Mouse (Mus musculus): ENCODE measurements at regions not wholly inside any gene's neighbourhood (a gene's known extent, or its start where the extent isn't known, plus 50 kb on each side); places are given as distances from the start of the nearest gene placed in this dataset.

- H3K4me3 ChIP-seq (replicated peaks; ENCODE audit: low read depth, low read length), result no peak overlapping the region
- H3K4me2 ChIP-seq (ENCODE audit: low read length), result no peak overlapping the region
- H3K4me1 ChIP-seq (ENCODE audit: control insufficient read depth, insufficient read depth, low read length), result no peaks in the 10 kb centered on the region
- no peak for DNase-seq
- H3K27ac ChIP-seq (replicated peaks; ENCODE audit: low read depth, low read length), result no peak overlapping the region
- no peaks in the 10 kb centered on the region for H3K27me3 ChIP-seq (ENCODE audit: control insufficient read depth, insufficient read depth, low read length)
- 88% methylated on average over 4 of the region's 4 CpGs for WGBS
- H3K36me3 ChIP-seq (ENCODE audit: control insufficient read depth, insufficient read depth, low read length), result no peaks in the 10 kb centered on the region
- no peak for ATAC-seq (ENCODE audit: low FRiP score, low TSS enrichment)
- no peaks in the 10 kb centered on the region for H3K9me3 ChIP-seq (ENCODE audit: control insufficient read depth, low read length)
- no peak overlapping the region for H3K9ac ChIP-seq (replicated peaks; ENCODE audit: low read length)
These were observed 139.1 kb upstream of the Tprg start for GRCm38 (mm10) chr16:25147486-25147885.

GRCm38 (mm10) chr16:25149186-25149585 lies 137.4 kb upstream of the Tprg start:
- H3K4me3 ChIP-seq (replicated peaks; ENCODE audit: low read depth, low read length), result no peak overlapping the region
- H3K9ac ChIP-seq (replicated peaks; ENCODE audit: low read length), result no peak overlapping the region
- DNase-seq, result no peak
- H3K36me3 ChIP-seq (ENCODE audit: control insufficient read depth, insufficient read depth, low read length), result no peaks in the 10 kb centered on the region
- H3K27me3 ChIP-seq (ENCODE audit: control insufficient read depth, insufficient read depth, low read length), result no peaks in the 10 kb centered on the region
- H3K27ac ChIP-seq (replicated peaks; ENCODE audit: low read depth, low read length), result no peak overlapping the region
- H3K4me2 ChIP-seq (ENCODE audit: low read length), result no peak overlapping the region
- no peaks in the 10 kb centered on the region for H3K9me3 ChIP-seq (ENCODE audit: control insufficient read depth, low read length)
- WGBS, result 93% methylated on average over 1 of the region's 1 CpGs
- no peaks in the 10 kb centered on the region for H3K4me1 ChIP-seq (ENCODE audit: control insufficient read depth, insufficient read depth, low read length)
- no peak for ATAC-seq (ENCODE audit: low FRiP score, low TSS enrichment)

GRCm38 (mm10) chr16:25176870-25177269 lies 109.7 kb upstream of the Tprg start:
- no peak for ATAC-seq (ENCODE audit: low FRiP score, low TSS enrichment)
- H3K4me1 ChIP-seq (ENCODE audit: control insufficient read depth, insufficient read depth, low read length), result no peaks in the 10 kb centered on the region
- no peaks in the 10 kb centered on the region for H3K27me3 ChIP-seq (ENCODE audit: control insufficient read depth, insufficient read depth, low read length)
- H3K4me2 ChIP-seq (ENCODE audit: low read length), result no peak overlapping the region
- no peak overlapping the region for H3K4me3 ChIP-seq (replicated peaks; ENCODE audit: low read depth, low read length)
- no peaks in the 10 kb centered on the region for H3K9me3 ChIP-seq (ENCODE audit: control insufficient read depth, low read length)
- H3K36me3 ChIP-seq (ENCODE audit: control insufficient read depth, insufficient read depth, low read length), result no peaks in the 10 kb centered on the region
- no peak overlapping the region for H3K9ac ChIP-seq (replicated peaks; ENCODE audit: low read length)
- DNase-seq, result no peak
- no peak overlapping the region for H3K27ac ChIP-seq (replicated peaks; ENCODE audit: low read depth, low read length)

GRCm38 (mm10) chr16:25178055-25178454 lies 108.6 kb upstream of the Tprg start:
- 87% methylated on average over 2 of the region's 2 CpGs for WGBS
- H3K36me3 ChIP-seq (ENCODE audit: control insufficient read depth, insufficient read depth, low read length), result no peaks in the 10 kb centered on the region
- no peak overlapping the region for H3K4me3 ChIP-seq (replicated peaks; ENCODE audit: low read depth, low read length)
- H3K27me3 ChIP-seq (ENCODE audit: control insufficient read depth, insufficient read depth, low read length), result no peaks in the 10 kb centered on the region
- H3K4me1 ChIP-seq (ENCODE audit: control insufficient read depth, insufficient read depth, low read length), result no peaks in the 10 kb centered on the region
- no peak overlapping the region for H3K4me2 ChIP-seq (ENCODE audit: low read length)
- DNase-seq, result no peak
- H3K9ac ChIP-seq (replicated peaks; ENCODE audit: low read length), result no peak overlapping the region
- no peak overlapping the region for H3K27ac ChIP-seq (replicated peaks; ENCODE audit: low read depth, low read length)
- H3K9me3 ChIP-seq (ENCODE audit: control insufficient read depth, low read length), result no peaks in the 10 kb centered on the region
- no peak for ATAC-seq (ENCODE audit: low FRiP score, low TSS enrichment)

DNA sequence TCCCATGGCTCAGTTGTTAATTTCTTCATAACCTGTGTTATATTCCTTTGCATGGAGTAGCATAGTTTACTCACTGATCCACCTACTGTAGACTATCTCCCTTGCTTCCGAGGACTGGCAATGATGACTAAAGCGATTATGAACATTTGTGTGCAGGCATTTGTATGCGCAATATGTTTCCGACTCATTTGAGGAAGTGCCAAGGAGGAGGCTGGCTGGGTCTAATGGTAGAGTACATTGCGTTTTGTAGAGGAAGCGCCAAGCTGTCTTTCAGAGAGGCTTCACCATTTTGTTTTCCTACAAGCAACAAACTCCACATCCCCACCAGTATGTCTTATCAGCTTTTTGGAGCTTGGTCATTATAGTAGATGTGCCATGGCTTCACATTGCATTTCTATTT lies 104.7 kb upstream of the Tprg start:
- Histone ChIP-seq H3K27ac (replicated peaks; ENCODE audit: low read depth, low read length) (no peak overlapping the region), H3K4me1 (ENCODE audit: control insufficient read depth, insufficient read depth, low read length) (no peaks in the 10 kb centered on the region), H3K4me3 (replicated peaks; ENCODE audit: low read depth, low read length) (no peak overlapping the region), H3K36me3 (ENCODE audit: control insufficient read depth, insufficient read depth, low read length) (no peaks in the 10 kb centered on the region), H3K9me3 (ENCODE audit: control insufficient read depth, low read length) (no peaks in the 10 kb centered on the region), H3K27me3 (ENCODE audit: control insufficient read depth, insufficient read depth, low read length) (no peaks in the 10 kb centered on the region), H3K4me2 (ENCODE audit: low read length) (no peak overlapping the region), H3K9ac (replicated peaks; ENCODE audit: low read length) (no peak overlapping the region)
- DNase-seq, result no peak
- 94% methylated on average over 6 of the region's 6 CpGs for WGBS
- ATAC-seq (ENCODE audit: low FRiP score, low TSS enrichment), result no peak

GRCm38 (mm10) chr16:25197079-25197478 lies 89.5 kb upstream of the Tprg start:
- Histone ChIP-seq H3K9me3 (ENCODE audit: control insufficient read depth, low read length) (no peaks in the 10 kb centered on the region), H3K27me3 (ENCODE audit: control insufficient read depth, insufficient read depth, low read length) (no peaks in the 10 kb centered on the region), H3K4me1 (ENCODE audit: control insufficient read depth, insufficient read depth, low read length) (no peaks in the 10 kb centered on the region), H3K9ac (replicated peaks; ENCODE audit: low read length) (no peak overlapping the region), H3K27ac (replicated peaks; ENCODE audit: low read depth, low read length) (no peak overlapping the region), H3K4me2 (ENCODE audit: low read length) (no peak overlapping the region), H3K36me3 (ENCODE audit: control insufficient read depth, insufficient read depth, low read length) (no peaks in the 10 kb centered on the region), H3K4me3 (replicated peaks; ENCODE audit: low read depth, low read length) (no peak overlapping the region)
- ATAC-seq (ENCODE audit: low FRiP score, low TSS enrichment), result no peak
- no peak for DNase-seq
- WGBS, result 95% methylated on average over 5 of the region's 5 CpGs

DNA sequence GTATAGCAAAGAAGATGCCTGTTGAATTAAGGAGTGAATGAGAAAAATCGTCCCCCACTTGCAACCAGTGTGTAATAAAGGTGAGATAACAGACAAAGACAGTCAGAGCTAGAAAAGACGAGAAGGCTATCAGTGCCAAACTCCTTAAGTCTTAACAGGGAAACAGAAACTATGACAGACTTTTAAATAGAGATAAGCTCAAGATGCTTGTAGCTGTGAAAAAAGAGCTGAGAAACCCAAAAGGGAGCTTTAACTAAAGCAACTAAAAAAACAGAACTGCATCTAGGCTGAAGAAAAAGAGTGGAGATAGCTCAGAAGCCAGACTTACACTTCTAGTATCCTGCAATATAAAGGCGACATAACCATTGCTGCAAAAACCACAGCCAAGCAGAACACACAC lies 87.8 kb upstream of the Tprg start:
- Histone ChIP-seq H3K4me2 (ENCODE audit: low read length) (no peak overlapping the region), H3K4me1 (ENCODE audit: control insufficient read depth, insufficient read depth, low read length) (no peaks in the 10 kb centered on the region), H3K4me3 (replicated peaks; ENCODE audit: low read depth, low read length) (no peak overlapping the region), H3K36me3 (ENCODE audit: control insufficient read depth, insufficient read depth, low read length) (no peaks in the 10 kb centered on the region), H3K27me3 (ENCODE audit: control insufficient read depth, insufficient read depth, low read length) (no peaks in the 10 kb centered on the region), H3K27ac (replicated peaks; ENCODE audit: low read depth, low read length) (no peak overlapping the region), H3K9ac (replicated peaks; ENCODE audit: low read length) (no peak overlapping the region), H3K9me3 (ENCODE audit: control insufficient read depth, low read length) (no peaks in the 10 kb centered on the region)
- DNase-seq (no peak), ATAC-seq (ENCODE audit: low FRiP score, low TSS enrichment) (no peak)
- WGBS, result 65% methylated on average over 3 of the region's 3 CpGs

GRCm38 (mm10) chr16:25199984-25200383 lies 86.6 kb upstream of the Tprg start:
- no peaks in the 10 kb centered on the region for H3K4me1 ChIP-seq (ENCODE audit: control insufficient read depth, insufficient read depth, low read length)
- DNase-seq (no peak), ATAC-seq (ENCODE audit: low FRiP score, low TSS enrichment) (no peak)
- no peak overlapping the region for H3K9ac ChIP-seq (replicated peaks; ENCODE audit: low read length)
- H3K27me3 ChIP-seq (ENCODE audit: control insufficient read depth, insufficient read depth, low read length), result no peaks in the 10 kb centered on the region
- no peaks in the 10 kb centered on the region for H3K36me3 ChIP-seq (ENCODE audit: control insufficient read depth, insufficient read depth, low read length)
- no peaks in the 10 kb centered on the region for H3K9me3 ChIP-seq (ENCODE audit: control insufficient read depth, low read length)
- no peak overlapping the region for H3K4me2 ChIP-seq (ENCODE audit: low read length)
- H3K4me3 ChIP-seq (replicated peaks; ENCODE audit: low read depth, low read length), result no peak overlapping the region
- no peak overlapping the region for H3K27ac ChIP-seq (replicated peaks; ENCODE audit: low read depth, low read length)

DNA sequence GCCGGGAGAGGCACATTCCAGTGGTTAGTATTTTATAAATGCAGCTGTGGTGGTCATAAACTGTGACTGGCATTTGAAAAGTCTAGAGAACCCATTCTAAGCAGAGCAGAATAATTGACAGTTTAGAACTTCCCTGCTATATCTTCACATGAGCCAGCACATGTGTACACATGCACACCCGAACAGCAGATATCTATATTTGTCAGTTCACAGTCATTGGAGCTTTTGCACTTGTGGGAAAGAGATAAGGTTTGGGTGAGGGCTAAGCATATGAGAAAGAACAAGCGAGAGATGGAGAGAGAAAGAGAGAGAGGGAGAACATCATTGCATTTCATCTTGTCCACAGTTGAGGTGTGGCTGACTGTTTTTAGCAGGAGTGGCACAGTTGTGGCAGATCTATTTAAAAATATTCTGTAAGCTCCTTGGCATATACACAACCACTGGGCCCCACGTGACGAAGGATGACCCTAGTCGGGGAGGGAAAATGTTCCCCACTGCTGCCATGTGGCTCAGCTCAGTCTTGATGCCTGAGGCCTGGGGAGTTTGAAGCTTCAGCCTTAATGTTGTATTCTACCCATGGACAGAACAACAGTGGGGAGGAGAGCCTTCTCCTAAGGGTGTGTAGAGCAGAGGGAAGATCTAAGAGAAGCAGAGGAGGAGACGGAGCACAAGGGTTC lies 85.4 kb upstream of the Tprg start:
- no peaks in the 10 kb centered on the region for H3K4me1 ChIP-seq (ENCODE audit: control insufficient read depth, insufficient read depth, low read length)
- no peak overlapping the region for H3K27ac ChIP-seq (replicated peaks; ENCODE audit: low read depth, low read length)
- no peaks in the 10 kb centered on the region for H3K27me3 ChIP-seq (ENCODE audit: control insufficient read depth, insufficient read depth, low read length)
- no peak overlapping the region for H3K4me3 ChIP-seq (replicated peaks; ENCODE audit: low read depth, low read length)
- H3K9ac ChIP-seq (replicated peaks; ENCODE audit: low read length), result no peak overlapping the region
- ATAC-seq (ENCODE audit: low FRiP score, low TSS enrichment) (no peak), DNase-seq (no peak)
- no peak overlapping the region for H3K4me2 ChIP-seq (ENCODE audit: low read length)
- no peaks in the 10 kb centered on the region for H3K36me3 ChIP-seq (ENCODE audit: control insufficient read depth, insufficient read depth, low read length)
- H3K9me3 ChIP-seq (ENCODE audit: control insufficient read depth, low read length), result no peaks in the 10 kb centered on the region
- 85% methylated on average over 7 of the region's 7 CpGs for WGBS

All from midbrain, embryonic 14.5 days (tissue).